Mouse (Mus musculus) heart, embryonic 12.5 days (tissue): Measurements from ENCODE around the gene Tmbim1. TPM values are rescaled to one million over a fixed set of nuclear protein-coding genes. Genes with fewer than 3 reads are reported as not detected.
"Not testable (repeated sequence)": the region's sequence is repeated elsewhere in the genome, so short reads cannot be mapped to it uniquely, and the experiment has no call there.

Experiments
- ATAC-seq: fragments of 200-750 bp; cut with Nextera tagmentation; 2 replicates; pipeline ENCODE4 v1.8.0; 2017; ENCODE audit warnings: moderate TSS enrichment, moderate library complexity; ENCODE audit not compliant: insufficient number of reproducible peaks, low FRiP score
- H3K27ac ChIP-seq: fragments of 300-500 bp; sonication (generic); 2 replicates; pipeline ENCODE4 v1.5.1; 2016; ENCODE audit warnings: mild to moderate bottlenecking, moderate library complexity; ENCODE audit not compliant: poor library complexity, severe bottlenecking
- H3K27me3 ChIP-seq: fragments of 300-500 bp; sonication (generic); replicated peaks from 2 replicates; pipeline ENCODE4 v1.6.1; 2016; ENCODE audit warnings: mild to moderate bottlenecking, moderate library complexity
- H3K36me3 ChIP-seq: fragments of 300-500 bp; sonication (generic); 2 replicates; pipeline ENCODE4 v1.6.1; 2016; ENCODE audit warnings: mild to moderate bottlenecking, moderate library complexity
- H3K4me1 ChIP-seq: fragments of 300-500 bp; sonication (generic); replicated peaks from 2 replicates; pipeline ENCODE4 v1.6.1; 2016; ENCODE audit warnings: mild to moderate bottlenecking
- H3K4me2 ChIP-seq: fragments of 300-500 bp; sonication (generic); 2 replicates; pipeline ENCODE4 v1.6.1; 2016; ENCODE audit warnings: mild to moderate bottlenecking, moderate library complexity
- H3K4me3 ChIP-seq: fragments of 300-500 bp; sonication (generic); 2 replicates; pipeline ENCODE4 v1.5.1; 2016; ENCODE audit warnings: mild to moderate bottlenecking
- H3K9ac ChIP-seq: fragments of 300-500 bp; sonication (generic); 2 replicates; pipeline ENCODE4 v1.6.1; 2016; ENCODE audit warnings: mild to moderate bottlenecking, moderate library complexity
- H3K9me3 ChIP-seq: fragments of 300-500 bp; sonication (generic); replicated peaks from 2 replicates; pipeline ENCODE4 v1.6.1; 2016; ENCODE audit warnings: mild to moderate bottlenecking, moderate library complexity
- WGBS: fragments of 180-500 bp; shearing (Covaris S2); methylation state at CpG from one replicate; pipeline ENCODE4 v1.1.7; 2016; 5-methylcytosine and 5-hydroxymethylcytosine counted together
- polyA plus RNA-seq: library from polyadenylated mRNA; unstranded; fragments of >200 nt; fragmentation: Nextera tagmentation; extraction: Ambion mirVana; gene quantifications from 2 replicates; pipeline ENCODE4 v1.2.1, GENCODE M21; 2016

Gene Tmbim1
- polyA plus RNA-seq, 1 experiment from 2014 or later: 41.1 TPM

GRCm38 (mm10) chr1:74338626-74339025, 33.2 kb upstream of the Tmbim1 start:
- peaks cover 50% of the 10 kb centered on the region for H3K4me1 ChIP-seq
- no peak overlapping the region for H3K27ac ChIP-seq
- no peaks in the 10 kb centered on the region for H3K27me3 ChIP-seq
- 61% methylated on average over 4 of the region's 4 CpGs for WGBS
- no peaks in the 10 kb centered on the region for H3K9me3 ChIP-seq
- no peak for ATAC-seq
- H3K36me3 ChIP-seq: no peaks in the 10 kb centered on the region
- H3K4me3 ChIP-seq: no peak overlapping the region
- no peak overlapping the region for H3K4me2 ChIP-seq
- no peak overlapping the region for H3K9ac ChIP-seq

- Histone ChIP-seq H3K4me1 (peaks cover 52% of the 10 kb centered on the region), H3K9ac (no peak overlapping the region), H3K9me3 (no peaks in the 10 kb centered on the region), H3K4me3 (no peak overlapping the region), H3K36me3 (no peaks in the 10 kb centered on the region), H3K27ac (no peak overlapping the region), H3K4me2 (no peak overlapping the region), H3K27me3 (no peaks in the 10 kb centered on the region)
- no peak for ATAC-seq
- 74% methylated on average over 5 of the region's 5 CpGs for WGBS
Observed at GRCm38 (mm10) chr1:74338013-74338412, 32.6 kb upstream of the Tmbim1 start.

GRCm38 (mm10) chr1:74337241-74337771, 31.9 kb upstream of the Tmbim1 start:
- Histone ChIP-seq H3K9me3 (no peaks in the 10 kb centered on the region), H3K27ac (peak overlapping the region; percentile 31), H3K4me1 (peaks cover 56% of the 10 kb centered on the region), H3K27me3 (no peaks in the 10 kb centered on the region), H3K36me3 (no peaks in the 10 kb centered on the region), H3K9ac (no peak overlapping the region), H3K4me3 (no peak overlapping the region), H3K4me2 (no peak overlapping the region)
- ATAC-seq: no peak
- whole genome bisulfite sequencing: 68% methylated on average over 3 of the region's 3 CpGs

- H3K36me3 ChIP-seq: no peaks in the 10 kb centered on the region
- 73% methylated on average over 6 of the region's 6 CpGs for WGBS
- no peak overlapping the region for H3K27ac ChIP-seq
- no peaks in the 10 kb centered on the region for H3K9me3 ChIP-seq
- H3K4me1 ChIP-seq: peaks cover 73% of the 10 kb centered on the region
- H3K4me2 ChIP-seq: no peak overlapping the region
- no peak overlapping the region for H3K4me3 ChIP-seq
- no peak overlapping the region for H3K9ac ChIP-seq
- no peak for ATAC-seq
- no peaks in the 10 kb centered on the region for H3K27me3 ChIP-seq
Observed at GRCm38 (mm10) chr1:74335436-74336170, 30.2 kb upstream of the Tmbim1 start.

- Histone ChIP-seq H3K9ac (no peak overlapping the region), H3K36me3 (no peaks in the 10 kb centered on the region), H3K4me3 (no peak overlapping the region), H3K27ac (no peak overlapping the region), H3K4me1 (peaks cover 75% of the 10 kb centered on the region), H3K4me2 (no peak overlapping the region), H3K9me3 (no peaks in the 10 kb centered on the region), H3K27me3 (no peaks in the 10 kb centered on the region)
- WGBS: 70% methylated on average over 4 of the region's 4 CpGs
- no peak for ATAC-seq
Observed at GRCm38 (mm10) chr1:74335033-74335432, 29.6 kb upstream of the Tmbim1 start.

- no peak for ATAC-seq
- Histone ChIP-seq H3K4me1 (peaks cover 78% of the 10 kb centered on the region), H3K9ac (no peak overlapping the region), H3K4me2 (no peak overlapping the region), H3K9me3 (no peaks in the 10 kb centered on the region), H3K4me3 (no peak overlapping the region), H3K27ac (no peak overlapping the region), H3K36me3 (no peaks in the 10 kb centered on the region), H3K27me3 (no peaks in the 10 kb centered on the region)
- 87% methylated on average over 3 of the region's 3 CpGs for WGBS
Observed at GRCm38 (mm10) chr1:74334607-74335006, 29.2 kb upstream of the Tmbim1 start.

- 5% methylated on average over 9 of the region's 9 CpGs for WGBS
- H3K27me3 ChIP-seq: no peaks in the 10 kb centered on the region
- H3K4me3 ChIP-seq: peak overlapping the region; percentile 60
- peaks cover 7% of the 10 kb centered on the region; the same call in 1 of the 2 replicates for H3K36me3 ChIP-seq
- H3K27ac ChIP-seq: peak overlapping the region; percentile 70
- no peak for ATAC-seq
- peak overlapping the region; percentile 95 for H3K4me2 ChIP-seq
- no peaks in the 10 kb centered on the region for H3K9me3 ChIP-seq
- H3K4me1 ChIP-seq: peaks cover 70% of the 10 kb centered on the region
- peak overlapping the region; percentile 74 for H3K9ac ChIP-seq
Observed at GRCm38 (mm10) chr1:74332930-74333329, 27.5 kb upstream of the Tmbim1 start.

- Histone ChIP-seq H3K9ac (peak overlapping the region; percentile 74), H3K27ac (peak overlapping the region; percentile 70), H3K9me3 (no peaks in the 10 kb centered on the region), H3K4me1 (peaks cover 63% of the 10 kb centered on the region), H3K27me3 (no peaks in the 10 kb centered on the region), H3K36me3 (peaks cover 9% of the 10 kb centered on the region; the same call in 1 of the 2 replicates), H3K4me3 (peak overlapping the region; percentile 60), H3K4me2 (peak overlapping the region; percentile 95)
- under 1% methylated on average over 36 of the region's 36 CpGs for WGBS
- peak; percentile 95 for ATAC-seq
Observed at GRCm38 (mm10) chr1:74332241-74332763, 26.9 kb upstream of the Tmbim1 start.

GRCm38 (mm10) chr1:74331046-74331681, 25.7 kb upstream of the Tmbim1 start:
- 65% methylated on average over 4 of the region's 4 CpGs for WGBS
- peaks cover 63% of the 10 kb centered on the region for H3K4me1 ChIP-seq
- no peak overlapping the region for H3K9ac ChIP-seq
- H3K9me3 ChIP-seq: no peaks in the 10 kb centered on the region
- no peaks in the 10 kb centered on the region for H3K27me3 ChIP-seq
- H3K4me3 ChIP-seq: no peak overlapping the region
- peaks cover 9% of the 10 kb centered on the region; the same call in 1 of the 2 replicates for H3K36me3 ChIP-seq
- ATAC-seq: no peak
- H3K27ac ChIP-seq: peak overlapping the region; percentile 7
- no peak overlapping the region for H3K4me2 ChIP-seq

GRCm38 (mm10) chr1:74329899-74330431, 24.5 kb upstream of the Tmbim1 start:
- ATAC-seq: no peak
- no peak overlapping the region for H3K4me2 ChIP-seq
- peaks cover 12% of the 10 kb centered on the region; the same call in 1 of the 2 replicates for H3K36me3 ChIP-seq
- H3K27me3 ChIP-seq: no peaks in the 10 kb centered on the region
- H3K27ac ChIP-seq: no peak overlapping the region
- H3K4me1 ChIP-seq: peaks cover 58% of the 10 kb centered on the region
- no peaks in the 10 kb centered on the region for H3K9me3 ChIP-seq
- WGBS: 75% methylated on average over 7 of the region's 7 CpGs
- no peak overlapping the region for H3K9ac ChIP-seq
- no peak overlapping the region for H3K4me3 ChIP-seq

- peaks cover 39% of the 10 kb centered on the region for H3K4me1 ChIP-seq
- peaks cover 12% of the 10 kb centered on the region; the same call in 1 of the 2 replicates for H3K36me3 ChIP-seq
- H3K4me3 ChIP-seq, H3K9me3 ChIP-seq, H3K27me3 ChIP-seq, H3K4me2 ChIP-seq, H3K27ac ChIP-seq, H3K9ac ChIP-seq, ATAC-seq: not testable (repeated sequence)
- 77% methylated on average over 2 of the region's 2 CpGs for WGBS
Observed at GRCm38 (mm10) chr1:74326916-74327315, 21.5 kb upstream of the Tmbim1 start.
